Mouse (Mus musculus) liver, embryonic 12.5 days (tissue): ENCODE measurements at regions not wholly inside any gene's neighbourhood (a gene's known extent, or its start where the extent isn't known, plus 50 kb on each side); places are given as distances from the start of the nearest gene placed in this dataset.
"Not testable (repeated sequence)": the region's sequence is repeated elsewhere in the genome, so short reads cannot be mapped to it uniquely, and the experiment has no call there.

Experiments used
- ATAC-seq: fragments of 200-750 bp; cut with Nextera tagmentation; 2 replicates; pipeline ENCODE4 v1.8.0; 2017; ENCODE audit warnings: moderate number of reproducible peaks, mild to moderate bottlenecking, moderate library complexity
- H3K27ac ChIP-seq: fragments of 300-500 bp; sonication (generic); 2 replicates; pipeline ENCODE4 v1.5.1; 2016; ENCODE audit warnings: mild to moderate bottlenecking
- H3K27me3 ChIP-seq: fragments of 300-500 bp; sonication (generic); replicated peaks from 2 replicates; pipeline ENCODE4 v1.6.1; 2016; ENCODE audit warnings: mild to moderate bottlenecking, moderate library complexity
- H3K36me3 ChIP-seq: fragments of 300-500 bp; sonication (generic); 2 replicates; pipeline ENCODE4 v1.6.1; 2016; ENCODE audit warnings: mild to moderate bottlenecking, moderate library complexity
- H3K4me1 ChIP-seq: fragments of 300-500 bp; sonication (generic); 2 replicates; pipeline ENCODE4 v1.6.1; 2016
- H3K4me2 ChIP-seq: fragments of 300-500 bp; sonication (generic); 2 replicates; pipeline ENCODE4 v1.6.1; 2016; ENCODE audit warnings: mild to moderate bottlenecking, moderate library complexity
- H3K4me3 ChIP-seq: fragments of 300-500 bp; sonication (generic); 2 replicates; pipeline ENCODE4 v1.5.1; 2016; ENCODE audit warnings: mild to moderate bottlenecking, moderate library complexity
- H3K9ac ChIP-seq: fragments of 300-500 bp; sonication (generic); 2 replicates; pipeline ENCODE4 v1.6.1; 2016; ENCODE audit warnings: mild to moderate bottlenecking, moderate library complexity
- H3K9me3 ChIP-seq: fragments of 300-500 bp; sonication (generic); replicated peaks from 2 replicates; pipeline ENCODE4 v1.6.1; 2016; ENCODE audit warnings: mild to moderate bottlenecking, moderate library complexity
- WGBS: fragments of 180-500 bp; shearing (Covaris S2); methylation state at CpG from one replicate; pipeline ENCODE4 v1.1.7; 2016; ENCODE audit not compliant: insufficient replicate concordance; 5-methylcytosine and 5-hydroxymethylcytosine counted together

DNA sequence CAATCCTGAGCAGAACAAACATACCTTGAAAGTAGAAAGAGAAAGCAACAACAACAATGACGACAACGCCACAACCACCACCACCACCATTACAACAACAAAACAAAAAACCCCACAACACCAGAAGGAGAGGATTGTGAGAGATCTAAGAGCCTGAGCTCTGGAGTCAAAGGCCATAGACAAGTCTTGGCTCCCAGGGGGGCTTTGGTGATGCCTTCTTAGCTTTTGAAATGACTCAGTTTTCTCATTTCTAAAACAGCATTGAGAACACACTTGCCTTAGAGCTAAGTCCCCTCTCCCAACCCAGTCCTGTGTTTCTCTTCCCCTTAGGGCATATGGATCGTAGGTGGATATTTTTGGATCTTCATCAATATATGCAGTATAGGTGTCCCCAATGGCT is 112.2 kb downstream of the Kif20b start:
- H3K4me3 ChIP-seq = no peak overlapping the region
- H3K4me2 ChIP-seq = no peak overlapping the region
- H3K4me1 ChIP-seq = no peaks in the 10 kb centered on the region
- ATAC-seq = no peak
- no peak overlapping the region for H3K27ac ChIP-seq
- 76% methylated on average over 3 of the region's 3 CpGs for WGBS
- no peak overlapping the region for H3K9ac ChIP-seq
- no peaks in the 10 kb centered on the region for H3K27me3 ChIP-seq
- H3K9me3 ChIP-seq = no peaks in the 10 kb centered on the region
- H3K36me3 ChIP-seq = no peaks in the 10 kb centered on the region

DNA sequence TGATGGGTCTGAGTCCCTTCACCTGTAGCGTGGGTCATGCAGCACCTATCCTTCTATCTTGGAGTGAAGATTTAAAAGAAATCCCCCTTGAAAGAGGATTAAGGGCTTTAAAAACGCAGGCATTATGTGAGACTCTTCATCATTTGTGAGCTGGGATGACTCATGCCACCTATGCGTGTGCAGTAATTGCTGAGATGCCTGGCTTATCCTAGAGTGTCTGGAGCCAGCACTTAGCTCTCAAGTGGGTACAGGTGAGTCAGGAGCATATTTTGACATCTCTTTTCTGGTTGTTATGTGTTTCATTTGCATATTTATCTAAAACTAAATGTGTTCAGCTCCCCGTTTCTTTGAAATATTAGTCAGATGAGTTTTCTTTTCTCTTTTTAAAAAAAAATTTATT is 123.4 kb downstream of the Kif20b start:
- Histone ChIP-seq H3K4me2 (no peak overlapping the region), H3K9me3 (no peaks in the 10 kb centered on the region), H3K27me3 (no peaks in the 10 kb centered on the region), H3K27ac (no peak overlapping the region), H3K4me3 (no peak overlapping the region), H3K9ac (no peak overlapping the region), H3K4me1 (no peaks in the 10 kb centered on the region), H3K36me3 (no peaks in the 10 kb centered on the region)
- no peak for ATAC-seq
- WGBS = 54% methylated on average over 4 of the region's 4 CpGs

DNA sequence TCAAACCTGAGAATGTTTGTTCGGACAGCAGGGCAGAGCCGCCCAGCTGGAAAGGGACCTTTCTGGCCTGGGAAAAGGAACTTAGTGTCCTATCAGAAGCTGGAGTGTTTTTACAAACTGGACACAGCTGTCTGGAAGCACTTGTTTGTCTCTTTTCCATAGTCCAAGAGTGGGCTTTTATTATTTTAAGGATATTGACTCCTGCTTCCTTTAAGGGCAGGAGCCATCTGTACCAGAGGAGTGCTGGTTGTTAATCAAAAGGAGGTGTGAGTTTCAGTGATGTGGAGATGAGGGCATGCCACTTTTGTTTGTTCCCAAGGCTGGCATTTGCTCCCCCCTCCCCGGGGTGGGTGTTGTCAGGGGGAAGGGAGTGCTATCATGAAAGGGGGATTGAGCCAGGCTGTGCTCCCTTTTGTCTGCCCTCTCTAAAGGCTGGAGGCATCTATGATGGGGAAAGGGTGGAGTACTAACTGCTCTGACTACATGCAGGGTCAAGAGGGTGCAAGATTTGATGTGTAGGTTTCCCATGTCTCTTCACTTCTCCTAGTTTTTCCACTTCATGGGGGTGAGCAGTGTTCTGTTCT is 144.3 kb downstream of the Kif20b start:
- H3K9ac ChIP-seq = no peak overlapping the region
- H3K4me3 ChIP-seq = no peak overlapping the region
- ATAC-seq = no peak
- no peaks in the 10 kb centered on the region for H3K9me3 ChIP-seq
- no peaks in the 10 kb centered on the region for H3K36me3 ChIP-seq
- no peak overlapping the region for H3K4me2 ChIP-seq
- no peaks in the 10 kb centered on the region for H3K27me3 ChIP-seq
- H3K27ac ChIP-seq = no peak overlapping the region
- 64% methylated on average over 3 of the region's 3 CpGs for WGBS
- no peaks in the 10 kb centered on the region for H3K4me1 ChIP-seq

- Histone ChIP-seq H3K4me2 (no peak overlapping the region), H3K4me3 (no peak overlapping the region), H3K36me3 (no peaks in the 10 kb centered on the region), H3K27me3 (no peaks in the 10 kb centered on the region), H3K9ac (no peak overlapping the region), H3K4me1 (no peaks in the 10 kb centered on the region), H3K9me3 (no peaks in the 10 kb centered on the region), H3K27ac (no peak overlapping the region)
- 71% methylated on average over 4 of the region's 4 CpGs for WGBS
- no peak for ATAC-seq
Measured at GRCm38 (mm10) chr19:35081126-35081525, 159.0 kb downstream of the Kif20b start.

DNA sequence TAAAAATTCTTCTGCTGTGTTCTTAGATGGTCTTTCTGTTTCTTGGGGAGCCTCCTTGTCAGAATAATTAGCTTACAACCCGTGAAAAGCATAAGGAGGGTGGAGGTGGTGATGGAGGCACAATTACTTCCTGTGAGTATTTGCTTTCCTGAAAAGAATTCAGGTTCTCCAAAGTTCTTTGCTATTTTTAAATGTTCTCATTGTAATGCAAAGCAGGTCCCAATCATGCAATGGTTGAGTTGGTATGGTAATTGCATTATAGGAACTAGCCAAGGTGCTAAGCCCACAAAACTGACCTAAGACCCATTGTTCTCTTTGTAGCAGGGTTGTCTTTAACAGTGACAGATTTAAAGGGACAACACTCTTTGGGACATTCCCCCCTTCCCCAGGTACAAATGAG is 179.1 kb downstream of the Kif20b start:
- Histone ChIP-seq H3K27me3 (no peaks in the 10 kb centered on the region), H3K9ac (no peak overlapping the region), H3K4me3 (no peak overlapping the region), H3K4me1 (no peaks in the 10 kb centered on the region), H3K9me3 (no peaks in the 10 kb centered on the region), H3K27ac (no peak overlapping the region), H3K36me3 (no peaks in the 10 kb centered on the region), H3K4me2 (no peak overlapping the region)
- WGBS = 18% methylated on average over 1 of the region's 1 CpGs
- no peak for ATAC-seq

DNA sequence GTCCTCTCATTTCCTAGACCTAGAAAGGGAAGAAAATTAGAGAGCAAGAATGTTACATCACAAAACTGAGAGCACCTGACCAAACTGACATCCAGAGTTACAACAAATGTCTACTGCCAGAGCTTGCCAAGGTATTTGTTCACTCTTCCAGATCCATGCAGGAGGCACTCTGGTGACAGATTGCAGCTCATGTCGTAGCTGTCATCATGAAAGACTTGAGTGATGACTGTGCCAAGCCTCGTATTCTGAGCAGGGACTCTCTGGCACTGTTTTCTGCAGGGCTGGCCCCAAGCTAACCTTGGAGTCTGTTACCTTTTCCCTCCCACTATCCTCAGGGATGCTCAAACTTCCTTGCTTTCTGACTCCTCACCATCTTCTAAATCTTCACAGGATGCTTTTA is 192.2 kb downstream of the Kif20b start:
- Histone ChIP-seq H3K36me3 (no peaks in the 10 kb centered on the region), H3K27me3 (no peaks in the 10 kb centered on the region), H3K9me3 (no peaks in the 10 kb centered on the region), H3K27ac (no peak overlapping the region), H3K4me1 (no peaks in the 10 kb centered on the region), H3K4me3 (no peak overlapping the region), H3K4me2 (no peak overlapping the region), H3K9ac (no peak overlapping the region)
- ATAC-seq = no peak
- 45% methylated on average over 2 of the region's 2 CpGs for WGBS

DNA sequence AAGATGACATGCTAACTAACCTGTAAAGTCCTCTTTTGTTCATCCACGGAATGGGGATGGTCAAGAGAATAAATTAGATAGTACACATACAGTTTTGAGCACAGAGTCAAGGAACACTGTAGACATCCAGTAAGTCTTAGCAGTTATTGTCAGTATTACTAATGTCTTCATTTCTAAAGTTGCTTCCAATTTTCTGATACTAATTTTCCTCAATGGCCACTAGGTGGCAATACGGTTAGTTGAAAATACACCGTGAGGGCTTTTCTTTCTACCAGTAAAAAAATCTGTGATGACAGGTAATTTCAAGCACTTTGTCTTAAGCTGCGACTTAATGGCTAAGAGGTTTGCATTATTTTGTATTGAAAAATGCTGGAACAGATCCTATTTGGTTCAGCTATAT is 203.1 kb downstream of the Kif20b start:
- Histone ChIP-seq H3K27ac (no peak overlapping the region), H3K27me3 (no peaks in the 10 kb centered on the region), H3K9ac (no peak overlapping the region), H3K4me3 (no peak overlapping the region), H3K4me2 (no peak overlapping the region), H3K36me3 (no peaks in the 10 kb centered on the region), H3K4me1 (no peaks in the 10 kb centered on the region), H3K9me3 (no peaks in the 10 kb centered on the region)
- ATAC-seq = no peak
- WGBS = 14% methylated on average over 4 of the region's 4 CpGs

GRCm38 (mm10) chr19:35126594-35127051 is 204.5 kb downstream of the Kif20b start:
- Histone ChIP-seq H3K36me3 (no peaks in the 10 kb centered on the region), H3K4me2 (no peak overlapping the region), H3K27me3 (no peaks in the 10 kb centered on the region), H3K9me3 (no peaks in the 10 kb centered on the region), H3K4me1 (no peaks in the 10 kb centered on the region), H3K9ac (no peak overlapping the region), H3K27ac (no peak overlapping the region), H3K4me3 (no peak overlapping the region)
- WGBS = 66% methylated on average over 12 of the region's 12 CpGs
- no peak for ATAC-seq

- Histone ChIP-seq H3K4me2 (no peak overlapping the region), H3K36me3 (no peaks in the 10 kb centered on the region), H3K27ac (no peak overlapping the region), H3K27me3 (no peaks in the 10 kb centered on the region), H3K9ac (no peak overlapping the region), H3K4me1 (no peaks in the 10 kb centered on the region), H3K9me3 (no peaks in the 10 kb centered on the region), H3K4me3 (no peak overlapping the region)
- 71% methylated on average over 3 of the region's 3 CpGs for WGBS
- ATAC-seq = no peak
Measured at GRCm38 (mm10) chr19:35128104-35128503, 205.9 kb downstream of the Kif20b start.

DNA sequence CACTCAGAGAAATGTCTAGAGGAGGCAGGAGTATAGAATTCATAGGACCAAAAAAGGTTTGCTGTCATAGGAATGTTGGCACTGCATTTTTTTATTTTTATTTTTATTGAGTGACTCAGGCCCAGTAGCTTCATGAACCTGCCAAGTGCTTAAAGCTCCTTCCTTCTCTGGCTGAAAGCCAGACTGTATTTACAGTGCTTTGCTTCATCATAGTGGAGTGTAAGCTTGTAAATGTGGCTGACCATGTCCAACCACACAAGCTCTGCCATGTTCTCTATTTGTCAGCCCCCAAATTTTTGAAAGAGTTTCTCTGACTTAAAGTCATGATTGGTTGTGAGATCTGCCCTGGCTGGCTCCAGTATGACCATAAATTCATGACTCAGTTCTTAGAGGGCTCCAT is 221.0 kb downstream of the Kif20b start:
- no peak overlapping the region for H3K4me2 ChIP-seq
- H3K9me3 ChIP-seq = no peaks in the 10 kb centered on the region
- no peaks in the 10 kb centered on the region for H3K36me3 ChIP-seq
- H3K27ac ChIP-seq = no peak overlapping the region
- no peak overlapping the region for H3K9ac ChIP-seq
- ATAC-seq = no peak
- no peaks in the 10 kb centered on the region for H3K4me1 ChIP-seq
- no peaks in the 10 kb centered on the region for H3K27me3 ChIP-seq
- H3K4me3 ChIP-seq = no peak overlapping the region

- no peak overlapping the region for H3K9ac ChIP-seq
- H3K27me3 ChIP-seq = no peaks in the 10 kb centered on the region
- no peak overlapping the region for H3K4me2 ChIP-seq
- WGBS = 52% methylated on average over 2 of the region's 2 CpGs
- no peaks in the 10 kb centered on the region for H3K9me3 ChIP-seq
- no peaks in the 10 kb centered on the region for H3K4me1 ChIP-seq
- no peak for ATAC-seq
- no peak overlapping the region for H3K27ac ChIP-seq
- H3K4me3 ChIP-seq = no peak overlapping the region
- no peaks in the 10 kb centered on the region for H3K36me3 ChIP-seq
Measured at GRCm38 (mm10) chr19:35143781-35144180, 221.6 kb downstream of the Kif20b start.

DNA sequence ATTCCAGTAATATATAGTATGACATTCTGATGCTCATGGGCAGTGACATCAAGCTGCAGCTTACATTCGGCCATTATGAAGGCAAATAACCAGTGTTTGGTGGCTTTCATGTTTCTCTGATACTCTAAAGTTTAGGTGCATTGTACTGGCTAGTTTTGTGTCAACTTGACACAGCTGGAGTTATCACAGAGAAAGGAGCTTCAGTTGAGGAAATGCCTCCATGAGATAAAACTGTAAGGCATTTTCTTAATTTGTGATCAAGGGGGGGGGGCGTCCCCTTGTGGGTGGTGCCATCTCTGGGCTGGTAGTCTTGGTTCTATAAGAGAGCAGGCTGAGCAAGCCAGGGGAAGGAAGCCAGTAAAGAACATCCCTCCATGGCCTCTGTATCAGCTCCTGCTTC is 227.3 kb downstream of the Kif20b start:
- ATAC-seq, H3K27me3 ChIP-seq, H3K4me3 ChIP-seq, H3K9ac ChIP-seq, H3K9me3 ChIP-seq, H3K27ac ChIP-seq, H3K36me3 ChIP-seq, H3K4me2 ChIP-seq: not testable (repeated sequence)
- WGBS = 37% methylated on average over 2 of the region's 2 CpGs
- peaks cover 36% of the 10 kb centered on the region for H3K4me1 ChIP-seq
